Mouse (Mus musculus) forebrain, embryonic 13.5 days (tissue): ENCODE data around the gene Speg. TPM values are rescaled to one million over a fixed set of nuclear protein-coding genes. Genes with fewer than 3 reads are reported as not detected.

Experiments
- ATAC-seq: fragments of 200-750 bp; cut with Nextera tagmentation; 2 replicates; pipeline ENCODE4 v1.8.0; 2017
- H3K27ac ChIP-seq: fragments of 300-500 bp; sonication (generic); 2 replicates; pipeline ENCODE4 v1.5.1; 2015; ENCODE audit warnings: inconsistent platforms, mild to moderate bottlenecking, moderate library complexity
- H3K27me3 ChIP-seq: fragments of 300-500 bp; sonication (generic); 2 replicates; pipeline ENCODE4 v1.6.1; 2015; ENCODE audit warnings: mild to moderate bottlenecking, inconsistent platforms
- H3K36me3 ChIP-seq: fragments of 300-500 bp; sonication (generic); 2 replicates; pipeline ENCODE4 v1.6.1; 2015; ENCODE audit warnings: mild to moderate bottlenecking, inconsistent platforms; ENCODE audit not compliant: poor library complexity, severe bottlenecking
- H3K4me1 ChIP-seq: fragments of 300-500 bp; sonication (generic); 2 replicates; pipeline ENCODE4 v1.6.1; 2015; ENCODE audit warnings: inconsistent platforms
- H3K4me2 ChIP-seq: fragments of 300-500 bp; sonication (generic); 2 replicates; pipeline ENCODE4 v1.6.1; 2015; ENCODE audit warnings: inconsistent platforms, mild to moderate bottlenecking, moderate library complexity
- H3K4me3 ChIP-seq: fragments of 300-500 bp; sonication (generic); 2 replicates; pipeline ENCODE4 v1.5.1; 2015; ENCODE audit warnings: mild to moderate bottlenecking, inconsistent platforms
- H3K9ac ChIP-seq: fragments of 300-500 bp; sonication (generic); 2 replicates; pipeline ENCODE4 v1.6.1; 2015; ENCODE audit warnings: mild to moderate bottlenecking, inconsistent platforms
- H3K9me3 ChIP-seq: fragments of 300-500 bp; sonication (generic); replicated peaks from 2 replicates; pipeline ENCODE4 v1.6.1; 2016; ENCODE audit warnings: inconsistent platforms
- WGBS: fragments of 180-500 bp; shearing (Covaris S2); methylation state at CpG from one replicate; pipeline ENCODE4 v1.1.7; 2015; 5-methylcytosine and 5-hydroxymethylcytosine counted together
- polyA plus RNA-seq: library from polyadenylated mRNA; unstranded; fragments of >200 nt; fragmentation: Nextera tagmentation; extraction: Ambion mirVana; gene quantifications from 2 replicates; pipeline ENCODE4 v1.2.1, GENCODE M21; 2015

The Speg gene
- polyA plus RNA-seq, 1 experiment from 2014 or later, result 7.6 TPM

- Histone ChIP-seq H3K4me2 (peak overlapping the region; percentile 90), H3K4me3 (peak overlapping the region; percentile 87), H3K9me3 (no peaks in the 10 kb centered on the region), H3K36me3 (peaks cover 47% of the 10 kb centered on the region), H3K27ac (no peak overlapping the region), H3K9ac (peak overlapping the region; percentile 37; the same call in 1 of the 2 replicates), H3K4me1 (peaks cover 37% of the 10 kb centered on the region), H3K27me3 (peaks cover 7% of the 10 kb centered on the region)
- no peak for ATAC-seq
- 10% methylated on average over 35 of the region's 35 CpGs for WGBS
Measured at GRCm38 (mm10) chr1:75477264-75477965, 102.3 kb downstream of the Speg start.

GRCm38 (mm10) chr1:75477966-75478290 lies 102.8 kb downstream of the Speg start:
- Histone ChIP-seq H3K9me3 (no peaks in the 10 kb centered on the region), H3K27ac (no peak overlapping the region; the same call in 1 of the 2 replicates), H3K4me1 (peaks cover 37% of the 10 kb centered on the region), H3K9ac (peak overlapping the region; percentile 87), H3K27me3 (peaks cover 12% of the 10 kb centered on the region), H3K4me3 (peak overlapping the region; percentile 87), H3K36me3 (peaks cover 47% of the 10 kb centered on the region), H3K4me2 (peak overlapping the region; percentile 90)
- ATAC-seq, result no peak
- 52% methylated on average over 3 of the region's 3 CpGs for WGBS

GRCm38 (mm10) chr1:75478497-75478896 lies 103.4 kb downstream of the Speg start:
- WGBS, result 0% methylated on average over 18 of the region's 25 CpGs
- ATAC-seq, result no peak
- peak overlapping the region; percentile 85 for H3K27ac ChIP-seq
- H3K4me2 ChIP-seq, result peak overlapping the region; percentile 90
- peak overlapping the region; percentile 87 for H3K9ac ChIP-seq
- H3K4me3 ChIP-seq, result peak overlapping the region; percentile 87
- no peaks in the 10 kb centered on the region for H3K9me3 ChIP-seq
- peaks cover 47% of the 10 kb centered on the region for H3K36me3 ChIP-seq
- peaks cover 37% of the 10 kb centered on the region for H3K4me1 ChIP-seq
- peaks cover 16% of the 10 kb centered on the region for H3K27me3 ChIP-seq

- Histone ChIP-seq H3K4me1 (peaks cover 37% of the 10 kb centered on the region), H3K9me3 (no peaks in the 10 kb centered on the region), H3K36me3 (peaks cover 47% of the 10 kb centered on the region), H3K27ac (peak within 1 kb of the TSS; percentile 85), H3K9ac (peak within 1 kb of the TSS; percentile 87), H3K4me2 (peak within 1 kb of the TSS; percentile 90), H3K4me3 (peak within 1 kb of the TSS; percentile 87), H3K27me3 (peaks cover 19% of the 10 kb centered on the region)
- under 1% methylated on average over 48 of the region's 76 CpGs for WGBS
- ATAC-seq, result peak; percentile 91
Measured at GRCm38 (mm10) chr1:75478916-75479634, 104.0 kb downstream of the Speg start, which contains the start of the genes Chpf and Tmem198. Gene Chpf, minus strand, starts transcription at chr1:75479307. Gene Tmem198, plus strand, starts transcription at chr1:75479532.

DNA sequence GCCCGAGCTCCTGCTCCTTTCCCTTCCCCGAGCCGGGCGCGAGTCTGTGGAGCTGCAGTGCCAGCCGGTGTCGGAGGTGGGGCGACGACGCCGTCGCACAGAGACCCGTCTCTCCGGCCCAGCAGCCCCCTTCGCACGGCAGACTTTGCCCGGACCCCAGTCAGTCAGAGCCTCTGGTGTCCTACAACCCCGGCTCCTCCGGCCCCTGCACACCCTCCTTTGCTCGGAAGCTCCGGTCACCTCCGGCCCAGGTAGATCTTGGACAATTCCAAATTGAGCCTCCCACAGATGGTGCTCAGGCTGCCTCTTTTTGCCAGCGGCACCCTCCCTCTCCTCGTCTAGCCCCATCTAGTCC lies 104.5 kb downstream of the Speg start:
- H3K4me2 ChIP-seq, result peak overlapping the region; percentile 90
- peak overlapping the region; percentile 87 for H3K4me3 ChIP-seq
- under 1% methylated on average over 24 of the region's 24 CpGs for WGBS
- H3K27ac ChIP-seq, result peak overlapping the region; percentile 68
- H3K36me3 ChIP-seq, result peaks cover 47% of the 10 kb centered on the region
- peaks cover 24% of the 10 kb centered on the region for H3K27me3 ChIP-seq
- peak overlapping the region; percentile 87 for H3K9ac ChIP-seq
- H3K9me3 ChIP-seq, result no peaks in the 10 kb centered on the region
- ATAC-seq, result no peak
- peaks cover 37% of the 10 kb centered on the region for H3K4me1 ChIP-seq

DNA sequence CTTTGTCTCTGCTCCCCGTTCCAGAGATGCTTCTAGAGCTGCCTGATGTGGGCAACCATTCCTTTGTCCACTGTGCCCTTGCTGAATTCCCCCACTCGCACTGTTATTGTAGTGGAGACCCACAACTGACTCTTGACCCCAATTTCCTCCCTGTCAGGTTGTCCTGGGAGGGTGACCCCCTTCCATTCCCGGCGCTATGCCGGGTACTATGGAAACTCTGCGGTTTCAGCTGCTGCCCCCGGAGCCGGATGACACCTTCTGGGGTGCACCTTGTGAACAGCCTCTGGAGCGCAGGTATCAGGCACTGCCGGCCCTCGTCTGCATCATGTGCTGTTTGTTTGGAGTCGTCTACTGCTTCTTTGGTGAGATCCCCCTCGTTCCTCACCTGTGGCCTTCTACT lies 104.9 kb downstream of the Speg start:
- WGBS, result 17% methylated on average over 13 of the region's 13 CpGs
- H3K36me3 ChIP-seq, result peaks cover 47% of the 10 kb centered on the region
- H3K4me2 ChIP-seq, result peak overlapping the region; percentile 90
- no peak for ATAC-seq
- peaks cover 37% of the 10 kb centered on the region for H3K4me1 ChIP-seq
- peak overlapping the region; percentile 87 for H3K9ac ChIP-seq
- no peak overlapping the region; the same call in 1 of the 2 replicates for H3K27ac ChIP-seq
- no peaks in the 10 kb centered on the region for H3K9me3 ChIP-seq
- peaks cover 29% of the 10 kb centered on the region for H3K27me3 ChIP-seq
- H3K4me3 ChIP-seq, result peak overlapping the region; percentile 87

DNA sequence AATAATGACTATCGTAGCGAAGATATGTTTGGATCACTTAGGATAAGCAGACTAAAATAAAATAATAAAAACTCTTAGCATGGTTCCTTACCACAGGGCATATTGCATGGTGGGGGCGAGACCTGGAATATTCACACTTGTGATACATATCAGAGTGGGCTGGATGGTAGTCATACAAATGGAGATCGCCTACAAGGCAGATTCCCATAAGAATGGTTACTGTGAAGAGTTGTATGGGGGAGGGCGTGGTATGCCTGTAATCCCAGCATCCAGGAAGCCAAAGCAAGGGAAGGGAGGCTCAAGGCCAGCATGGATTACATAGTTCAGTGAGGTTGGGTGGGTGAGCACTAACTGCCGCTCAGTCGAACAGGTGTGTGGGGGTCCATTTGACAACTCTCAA lies 105.6 kb downstream of the Speg start:
- WGBS, result 86% methylated on average over 7 of the region's 7 CpGs
- H3K4me1 ChIP-seq, result peaks cover 37% of the 10 kb centered on the region
- H3K36me3 ChIP-seq, result peaks cover 47% of the 10 kb centered on the region
- peaks cover 36% of the 10 kb centered on the region for H3K27me3 ChIP-seq
- no peaks in the 10 kb centered on the region for H3K9me3 ChIP-seq
- no peak overlapping the region for H3K27ac ChIP-seq
- peak overlapping the region; percentile 87 for H3K4me3 ChIP-seq
- no peak for ATAC-seq
- H3K4me2 ChIP-seq, result peak overlapping the region; percentile 90
- 0 out of 2 replicates have a peak overlapping the region, but pooled peaks have one; percentile 87 for H3K9ac ChIP-seq

Other genes starting within 250 kb of the Speg start
- 0.08 TPM in 1 of 2 replicates, not detected in the other for gene Slc23a3, start 241.4 kb upstream of the Speg start, polyA plus RNA-seq
- gene Cnppd1, start 232.6 kb upstream of the Speg start, polyA plus RNA-seq, result 47.1 and 52.8 TPM in 2 replicates
- gene Retreg2, start 232.5 kb upstream of the Speg start, polyA plus RNA-seq, result 71.8 and 75.1 TPM in 2 replicates
- 33.2 and 37.9 TPM in 2 replicates for gene Zfand2b, start 206.7 kb upstream of the Speg start, polyA plus RNA-seq
- gene Abcb6, start 194.9 kb upstream of the Speg start, polyA plus RNA-seq, result 28.6 and 31.7 TPM in 2 replicates
- 22.0 and 23.1 TPM in 2 replicates for gene Ankzf1, start 183.1 kb upstream of the Speg start, polyA plus RNA-seq
- gene Atg9a, start 183.1 kb upstream of the Speg start, polyA plus RNA-seq, result 29.7 and 31.8 TPM in 2 replicates
- 14.6 and 21.1 TPM in 2 replicates for gene Glb1l, start 164.5 kb upstream of the Speg start, polyA plus RNA-seq
- gene Stk16, start 164.5 kb upstream of the Speg start, polyA plus RNA-seq, result 143 and 157 TPM in 2 replicates
- 15.3 and 16.6 TPM in 2 replicates for gene Tuba4a, start 155.4 kb upstream of the Speg start, polyA plus RNA-seq
- not detected in 2 replicates for gene A630095N17Rik, start 143.2 kb upstream of the Speg start, polyA plus RNA-seq
- gene Dnajb2, start 138.9 kb upstream of the Speg start, polyA plus RNA-seq, result 40.0 and 41.7 TPM in 2 replicates
- 4.5 and 6.5 TPM in 2 replicates for gene Ptprn, start 110.8 kb upstream of the Speg start, polyA plus RNA-seq
- 37.0 and 44.1 TPM in 2 replicates for gene Resp18, start 96.9 kb upstream of the Speg start, polyA plus RNA-seq
- gene Dnpep, start 57.3 kb upstream of the Speg start, polyA plus RNA-seq, result 140 and 142 TPM in 2 replicates
- 0.81 and 1.1 TPM in 2 replicates for gene Des, start 15.0 kb upstream of the Speg start, polyA plus RNA-seq
- gene Gmppa, start 60.6 kb downstream of the Speg start, polyA plus RNA-seq, result 53.7 and 62.7 TPM in 2 replicates
- gene Asic4, start 75.1 kb downstream of the Speg start, polyA plus RNA-seq, result 4.0 and 5.4 TPM in 2 replicates
- gene Chpf, start 104.0 kb downstream of the Speg start, polyA plus RNA-seq, result 16.9 and 18.6 TPM in 2 replicates
- 34.0 and 35.5 TPM in 2 replicates for gene Tmem198, start 104.2 kb downstream of the Speg start, polyA plus RNA-seq
- gene Obsl1, start 131.2 kb downstream of the Speg start, polyA plus RNA-seq, result 15.5 and 17.2 TPM in 2 replicates
- gene Inha, start 131.8 kb downstream of the Speg start, polyA plus RNA-seq, result 5.8 and 8.0 TPM in 2 replicates
- 16.3 and 19.4 TPM in 2 replicates for gene Stk11ip, start 146.2 kb downstream of the Speg start, polyA plus RNA-seq
- 20.9 and 25.3 TPM in 2 replicates for gene Slc4a3, start 171.0 kb downstream of the Speg start, polyA plus RNA-seq